Mouse (Mus musculus): ENCODE data around the gene Tmco4. TPM values are rescaled to one million over a fixed set of nuclear protein-coding genes. Genes with fewer than 3 reads are reported as not detected.

Gene Tmco4
- polyA plus RNA-seq, 1 experiment from 2014 or later: 0.98 TPM

Other genes with a start within 250 kb of the Tmco4 start
- gene Pla2g2c, start 248.1 kb upstream of the Tmco4 start, polyA plus RNA-seq (2016; fragmentation: Nextera tagmentation; extraction: Ambion mirVana): 0.57 and 0.61 TPM in 2 replicates
- gene Ubxn10, start 235.7 kb upstream of the Tmco4 start, polyA plus RNA-seq (2016; fragmentation: Nextera tagmentation; extraction: Ambion mirVana): 1.0 and 1.7 TPM in 2 replicates
- gene Pla2g2f, start 215.3 kb upstream of the Tmco4 start, polyA plus RNA-seq (2016; fragmentation: Nextera tagmentation; extraction: Ambion mirVana): 0.08 and 0.28 TPM in 2 replicates
- 1.1 and 1.5 TPM in 2 replicates for gene Pla2g2d, start 197.2 kb upstream of the Tmco4 start, polyA plus RNA-seq (2016; fragmentation: Nextera tagmentation; extraction: Ambion mirVana)
- gene Pla2g5, start 109.4 kb upstream of the Tmco4 start, polyA plus RNA-seq (2016; fragmentation: Nextera tagmentation; extraction: Ambion mirVana): not detected in 2 replicates
- not detected in 2 replicates for gene Gm13030, start 98.9 kb upstream of the Tmco4 start, polyA plus RNA-seq (2016; fragmentation: Nextera tagmentation; extraction: Ambion mirVana)
- gene Pla2g2e, start 94.9 kb upstream of the Tmco4 start, polyA plus RNA-seq (2016; fragmentation: Nextera tagmentation; extraction: Ambion mirVana): not detected in 2 replicates
- 3.7 and 4.2 TPM in 2 replicates for gene Otud3, start 58.9 kb upstream of the Tmco4 start, polyA plus RNA-seq (2016; fragmentation: Nextera tagmentation; extraction: Ambion mirVana)
- gene Rnf186, start 5.8 kb upstream of the Tmco4 start, polyA plus RNA-seq (2016; fragmentation: Nextera tagmentation; extraction: Ambion mirVana): not detected in 2 replicates
- 0.10 TPM in 1 of 2 replicates, not detected in the other for gene Htr6, start 102.7 kb downstream of the Tmco4 start, polyA plus RNA-seq (2016; fragmentation: Nextera tagmentation; extraction: Ambion mirVana)
- 45.2 and 47.0 TPM in 2 replicates for gene Nbl1, start 120.1 kb downstream of the Tmco4 start, polyA plus RNA-seq (2016; fragmentation: Nextera tagmentation; extraction: Ambion mirVana)
- 430 and 438 TPM in 2 replicates for gene Minos1, start 158.2 kb downstream of the Tmco4 start, polyA plus RNA-seq (2016; fragmentation: Nextera tagmentation; extraction: Ambion mirVana)
- gene Capzb, start 220.0 kb downstream of the Tmco4 start, polyA plus RNA-seq (2016; fragmentation: Nextera tagmentation; extraction: Ambion mirVana): 342 and 373 TPM in 2 replicates